Mouse (Mus musculus): ENCODE measurements around the gene Dpm1. TPM values are rescaled to one million over a fixed set of nuclear protein-coding genes. Genes with fewer than 3 reads are reported as not detected.

The Dpm1 gene
- polyA plus RNA-seq, 1 experiment: 21.4 TPM

DNA sequence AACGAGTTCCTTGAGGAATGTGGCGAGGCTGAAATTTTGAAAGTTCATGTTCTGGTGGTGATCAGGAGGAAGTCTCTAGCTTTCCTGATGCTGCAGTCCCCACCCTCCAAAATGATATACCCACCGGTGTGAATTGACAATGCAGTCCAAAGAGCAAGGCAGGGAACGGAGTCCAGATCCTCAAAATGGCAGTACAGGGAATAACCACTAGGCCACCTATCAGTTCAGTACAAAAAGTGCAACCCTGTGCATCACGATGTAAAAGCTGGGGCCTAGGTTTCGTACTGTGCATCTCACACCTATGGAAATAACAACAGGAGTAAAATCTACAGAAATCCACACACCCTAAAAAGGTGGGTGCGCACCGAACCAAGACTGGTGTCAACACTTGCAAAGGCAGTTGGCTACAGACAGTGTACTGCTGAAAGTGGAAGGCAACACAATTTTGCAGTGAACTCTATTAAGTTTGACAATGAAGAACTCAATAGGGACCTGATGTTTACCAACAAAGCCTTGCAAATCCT lies 25.9 kb downstream of the Dpm1 start:
- 61% methylated on average over 8 of the region's 8 CpGs for WGBS
- H3K4me1 ChIP-seq (ENCODE audit: control insufficient read depth, insufficient read depth, low read length): peaks cover 32% of the 10 kb centered on the region
- TF ChIP-seq POLR2A (IDR thresholded peaks at IDR 0.05; ENCODE audit: borderline replicate concordance, extremely low read depth, low read depth, low read length): no peak
- TF ChIP-seq CTCF (IDR thresholded peaks at IDR 0.05; ENCODE audit: insufficient read depth, low read length): no peak
- no peak for DNase-seq
- no peak overlapping the region for H3K4me3 ChIP-seq (replicated peaks; ENCODE audit: extremely low read depth, low read depth, low read length)

GRCm38 (mm10) chr2:168200014-168200691 lies 30.2 kb downstream of the Dpm1 start:
- 58% methylated on average over 4 of the region's 5 CpGs for WGBS
- TF ChIP-seq CTCF (IDR thresholded peaks at IDR 0.05; ENCODE audit: insufficient read depth, low read length): no peak
- TF ChIP-seq POLR2A (IDR thresholded peaks at IDR 0.05; ENCODE audit: borderline replicate concordance, extremely low read depth, low read depth, low read length): no peak
- Histone ChIP-seq H3K4me1 (ENCODE audit: control insufficient read depth, insufficient read depth, low read length) (peaks cover 46% of the 10 kb centered on the region), H3K4me3 (replicated peaks; ENCODE audit: extremely low read depth, low read depth, low read length) (no peak overlapping the region)
- DNase-seq: no peak

GRCm38 (mm10) chr2:168199476-168199875 lies 30.9 kb downstream of the Dpm1 start:
- no peak for TF ChIP-seq CTCF (IDR thresholded peaks at IDR 0.05; ENCODE audit: insufficient read depth, low read length)
- TF ChIP-seq POLR2A (IDR thresholded peaks at IDR 0.05; ENCODE audit: borderline replicate concordance, extremely low read depth, low read depth, low read length): no peak
- WGBS: 63% methylated on average over 4 of the region's 4 CpGs
- Histone ChIP-seq H3K4me3 (replicated peaks; ENCODE audit: extremely low read depth, low read depth, low read length) (no peak overlapping the region), H3K4me1 (ENCODE audit: control insufficient read depth, insufficient read depth, low read length) (peaks cover 41% of the 10 kb centered on the region)
- no peak for DNase-seq

- no peak for TF ChIP-seq CTCF (IDR thresholded peaks at IDR 0.05; ENCODE audit: insufficient read depth, low read length)
- H3K4me3 ChIP-seq (replicated peaks; ENCODE audit: extremely low read depth, low read depth, low read length): no peak overlapping the region
- 50% methylated on average over 1 of the region's 1 CpGs for WGBS
- no peak for DNase-seq
- peaks cover 43% of the 10 kb centered on the region for H3K4me1 ChIP-seq (ENCODE audit: control insufficient read depth, insufficient read depth, low read length)
These were observed 32.0 kb downstream of the Dpm1 start for GRCm38 (mm10) chr2:168198421-168198820.

DNA sequence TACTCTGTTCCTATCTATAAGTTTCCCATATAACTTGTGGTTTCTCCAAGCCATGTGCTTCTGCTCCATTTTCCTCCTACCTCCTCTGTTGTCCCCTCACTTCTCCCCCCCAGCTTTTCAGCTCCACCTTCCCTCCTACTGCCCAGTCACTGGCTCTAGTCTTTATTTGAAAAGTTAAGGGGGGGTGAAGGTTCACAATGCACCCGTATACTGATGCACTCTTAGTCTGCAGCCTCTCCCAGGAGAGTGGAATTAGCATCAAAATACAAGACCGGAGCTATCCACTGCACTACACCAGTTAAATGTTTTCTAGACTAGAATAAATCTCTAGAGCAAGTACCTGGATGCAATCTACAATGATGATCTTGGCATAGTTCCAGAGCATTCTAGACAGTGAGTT lies 34.7 kb downstream of the Dpm1 start:
- TF ChIP-seq CTCF (IDR thresholded peaks at IDR 0.05; ENCODE audit: insufficient read depth, low read length) (no peak), POLR2A (IDR thresholded peaks at IDR 0.05; ENCODE audit: borderline replicate concordance, extremely low read depth, low read depth, low read length) (no peak)
- no peak for DNase-seq
- Histone ChIP-seq H3K4me1 (ENCODE audit: control insufficient read depth, insufficient read depth, low read length) (peaks cover 49% of the 10 kb centered on the region), H3K4me3 (replicated peaks; ENCODE audit: extremely low read depth, low read depth, low read length) (no peak overlapping the region)
- 38% methylated on average over 2 of the region's 2 CpGs for WGBS

DNA sequence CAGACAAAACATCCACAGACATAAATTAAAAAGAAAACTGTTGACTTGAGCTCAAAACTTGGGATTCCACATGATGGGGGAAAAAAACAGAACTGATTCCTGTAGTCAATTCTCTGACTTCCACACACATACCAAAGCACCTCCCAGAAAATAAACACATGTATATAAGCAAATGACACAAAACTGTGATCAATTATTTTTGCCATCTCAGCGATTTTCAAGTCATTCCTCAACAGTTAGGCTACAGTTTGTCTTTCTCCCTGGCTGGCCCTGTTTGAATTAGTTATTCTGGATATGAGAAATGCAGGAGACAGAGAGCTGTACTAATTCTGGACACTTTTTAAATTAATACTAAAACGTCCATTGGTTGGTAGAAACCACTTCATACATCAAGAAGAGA lies 36.7 kb downstream of the Dpm1 start:
- DNase-seq: no peak
- no peak for TF ChIP-seq CTCF (IDR thresholded peaks at IDR 0.05; ENCODE audit: insufficient read depth, low read length)
- TF ChIP-seq POLR2A (IDR thresholded peaks at IDR 0.05; ENCODE audit: borderline replicate concordance, extremely low read depth, low read depth, low read length): no peak
- peaks cover 50% of the 10 kb centered on the region for H3K4me1 ChIP-seq (ENCODE audit: control insufficient read depth, insufficient read depth, low read length)
- no peak overlapping the region for H3K4me3 ChIP-seq (replicated peaks; ENCODE audit: extremely low read depth, low read depth, low read length)
- WGBS: 41% methylated on average over 2 of the region's 2 CpGs

DNA sequence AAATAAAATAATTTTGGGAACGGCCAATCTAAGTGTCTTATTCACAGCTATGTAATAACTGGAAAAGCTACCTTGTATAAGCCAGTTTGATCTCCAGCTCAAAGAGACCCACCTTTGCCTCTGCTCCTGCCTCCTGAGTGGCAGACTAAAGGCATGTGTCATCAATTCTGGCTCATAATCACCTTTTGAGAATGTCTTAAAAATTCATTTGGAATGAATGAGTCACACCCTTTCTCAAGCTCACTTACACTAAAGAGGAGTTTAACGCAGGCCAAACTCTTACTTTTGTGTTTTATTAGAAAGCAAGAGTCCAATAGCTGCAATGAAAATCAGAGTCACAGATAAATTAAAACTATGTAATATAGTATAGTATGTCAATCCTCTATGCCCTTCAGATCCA lies 38.5 kb downstream of the Dpm1 start:
- H3K4me1 ChIP-seq (ENCODE audit: control insufficient read depth, insufficient read depth, low read length): peaks cover 48% of the 10 kb centered on the region
- no peak for DNase-seq
- TF ChIP-seq POLR2A (IDR thresholded peaks at IDR 0.05; ENCODE audit: borderline replicate concordance, extremely low read depth, low read depth, low read length) (no peak), CTCF (IDR thresholded peaks at IDR 0.05; ENCODE audit: insufficient read depth, low read length) (no peak)
- no peak overlapping the region for H3K4me3 ChIP-seq (replicated peaks; ENCODE audit: extremely low read depth, low read depth, low read length)
- 57% methylated on average over 2 of the region's 2 CpGs for WGBS

GRCm38 (mm10) chr2:168175946-168176345 lies 54.4 kb downstream of the Dpm1 start:
- no peak for DNase-seq
- no peak overlapping the region for H3K4me3 ChIP-seq (replicated peaks; ENCODE audit: extremely low read depth, low read depth, low read length)
- H3K4me1 ChIP-seq (ENCODE audit: control insufficient read depth, insufficient read depth, low read length): no peaks in the 10 kb centered on the region
- TF ChIP-seq CTCF (IDR thresholded peaks at IDR 0.05; ENCODE audit: insufficient read depth, low read length): no peak
- no peak for TF ChIP-seq POLR2A (IDR thresholded peaks at IDR 0.05; ENCODE audit: borderline replicate concordance, extremely low read depth, low read depth, low read length)
- 57% methylated on average over 7 of the region's 7 CpGs for WGBS

GRCm38 (mm10) chr2:168170167-168170685 lies 60.2 kb downstream of the Dpm1 start:
- Histone ChIP-seq H3K4me1 (ENCODE audit: control insufficient read depth, insufficient read depth, low read length) (0 out of 2 replicates have a peak, but pooled peaks cover 3% of the 10 kb centered on the region), H3K4me3 (replicated peaks; ENCODE audit: extremely low read depth, low read depth, low read length) (peak overlapping the region; percentile 43)
- TF ChIP-seq POLR2A (IDR thresholded peaks at IDR 0.05; ENCODE audit: borderline replicate concordance, extremely low read depth, low read depth, low read length) (peak; percentile 42; the same call in 1 of the 2 replicates), CTCF (IDR thresholded peaks at IDR 0.05; ENCODE audit: insufficient read depth, low read length) (no peak)
- DNase-seq: peak; percentile 71
- 17% methylated on average over 13 of the region's 13 CpGs for WGBS

DNA sequence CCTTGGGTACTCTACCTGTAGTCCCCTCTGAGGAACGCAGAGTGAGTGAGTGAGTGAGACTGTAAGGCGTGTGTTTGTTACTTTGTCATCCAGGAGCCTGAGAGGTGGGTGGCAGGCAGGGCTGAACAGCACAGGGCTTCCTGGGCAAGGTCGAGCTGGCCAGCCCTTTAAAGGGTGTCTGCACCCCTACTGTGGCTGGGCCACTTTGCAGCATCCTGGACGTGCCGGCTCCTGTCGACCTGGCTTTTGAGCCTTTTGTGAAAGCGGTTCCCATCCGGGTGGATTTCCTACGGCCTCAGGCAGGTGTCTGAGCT lies 60.6 kb downstream of the Dpm1 start:
- WGBS: 12% methylated on average over 9 of the region's 9 CpGs
- TF ChIP-seq CTCF (IDR thresholded peaks at IDR 0.05; ENCODE audit: insufficient read depth, low read length) (no peak), POLR2A (IDR thresholded peaks at IDR 0.05; ENCODE audit: borderline replicate concordance, extremely low read depth, low read depth, low read length) (no peak)

More for the DNA sequence above, 60.6 kb downstream of the Dpm1 start:
- no peak for DNase-seq
- H3K4me3 ChIP-seq (replicated peaks; ENCODE audit: extremely low read depth, low read depth, low read length): peak overlapping the region; percentile 35
- 0 out of 2 replicates have a peak, but pooled peaks cover 3% of the 10 kb centered on the region for H3K4me1 ChIP-seq (ENCODE audit: control insufficient read depth, insufficient read depth, low read length)

Measured in lung, adult 2 months (tissue).